Mouse (Mus musculus): ENCODE data around the gene Dnmt3a.

Dnmt3a gene

GRCm38 (mm10) chr12:3919423-3919822, 113.6 kb downstream of the Dnmt3a start:
- DNase-seq, result no peak

- peak; percentile 81 to 85 for DNase-seq
These were observed 120.3 kb downstream of the Dnmt3a start for GRCm38 (mm10) chr12:3926127-3926526.

GRCm38 (mm10) chr12:3928841-3929240, 123.0 kb downstream of the Dnmt3a start:
- DNase-seq, result peak; percentile 39 to 49

- peak; percentile 57 to 60 for DNase-seq
These were observed 124.5 kb downstream of the Dnmt3a start for GRCm38 (mm10) chr12:3930090-3930865.

GRCm38 (mm10) chr12:3942026-3942425, 136.2 kb downstream of the Dnmt3a start:
- DNase-seq, result no peak

GRCm38 (mm10) chr12:3944454-3945073, 138.8 kb downstream of the Dnmt3a start:
- no peak for DNase-seq

- DNase-seq, result peak; percentile 33 to 46
These were observed 141.7 kb downstream of the Dnmt3a start for GRCm38 (mm10) chr12:3947503-3947902.

- no peak for DNase-seq
These were observed 148.8 kb downstream of the Dnmt3a start, which contains the start of gene Pomc for GRCm38 (mm10) chr12:3954651-3955050. Gene Pomc, plus strand, starts transcription at chr12:3954951.

- no peak for DNase-seq
These were observed 149.6 kb downstream of the Dnmt3a start for GRCm38 (mm10) chr12:3955371-3955770.

- peak in 1 of 2 experiments; percentile 21 for DNase-seq
These were observed 150.5 kb downstream of the Dnmt3a start for GRCm38 (mm10) chr12:3956351-3956750.

- DNase-seq, result peak; percentile 85 to 88
These were observed 154.2 kb downstream of the Dnmt3a start for GRCm38 (mm10) chr12:3959791-3960543.

- peak; percentile 43 to 46 for DNase-seq
These were observed 154.7 kb downstream of the Dnmt3a start for GRCm38 (mm10) chr12:3960553-3960952.
